ENCODE assay signal across 8 mouse cellular contexts in genomic region chr1:42694290-42694664, GRCm38 (mm10). TPM values are rescaled to one million over a fixed set of nuclear protein-coding genes. Genes with fewer than 3 reads are reported as not detected.
DNase-seq lines count a peak whose midpoint lies in the region; TF ChIP-seq lines count a peak whose summit lies in the region.

No protein-coding gene starts in this region.

- TF ChIP-seq CTCF in embryonic fibroblast, embryonic 13.5 days (IDR thresholded peaks at IDR 0.05; ENCODE audit: borderline replicate concordance, insufficient read depth, low read length): no peak

- no peaks in the 10 kb centered on the region for H3K4me1 ChIP-seq in embryonic fibroblast, embryonic 13.5 days (ENCODE audit: control insufficient read depth, insufficient read depth, low read length)
- H3K4me1 ChIP-seq in midbrain, embryonic 10.5 days: peaks cover 18% of the 10 kb centered on the region

- H3K27ac ChIP-seq in embryonic fibroblast, embryonic 13.5 days (ENCODE audit: insufficient read depth, low read length): no peak overlapping the region; the same call in 1 of the 2 replicates
- peak overlapping the region; percentile 99 for H3K27ac ChIP-seq in midbrain, embryonic 10.5 days (replicated peaks)

- TF ChIP-seq POLR2A in embryonic fibroblast, embryonic 13.5 days (IDR thresholded peaks at IDR 0.05; ENCODE audit: low read depth, low read length): no peak

- peak; percentile 62 to 68 for DNase-seq in left cerebral cortex, postnatal 14 days (ENCODE audit: low spot score in 2 of 2)
- DNase-seq in left cerebral cortex, adult 11 months (ENCODE audit: low spot score): no peak
- DNase-seq in kidney, adult 9 months: peak; percentile 67
- DNase-seq in midbrain, embryonic 10.5 days (ENCODE audit: low spot score): peak; percentile 80
- no peak for DNase-seq in spleen, postnatal 14 days (ENCODE audit: low spot score in 2 of 2)
- DNase-seq in natural killer cell, adult 2 months (ENCODE audit: low spot score in 2 of 2): no peak
- no peak for DNase-seq in Muller cell, postnatal 12 days (ENCODE audit: inconsistent ontology term)

- no peaks in the 10 kb centered on the region for H3K9me3 ChIP-seq in midbrain, embryonic 10.5 days (replicated peaks)

- peaks cover 50% of the 10 kb centered on the region; the same call in 1 of the 2 replicates for H3K27me3 ChIP-seq in midbrain, embryonic 10.5 days (ENCODE audit: low read depth, poor library complexity, severe bottlenecking)

- 1% methylated on average over 23 of the region's 26 CpGs for WGBS in midbrain, embryonic 10.5 days

- peaks cover 25% of the 10 kb centered on the region for H3K36me3 ChIP-seq in midbrain, embryonic 10.5 days

- intact Hi-C loops in left cerebral cortex, postnatal 14 days (cut with DNase I): loop anchor here (5.0 to 10.0 kb wide), 7 partner anchors 797 to 1659 kb away; no protein-coding TSS in a partner anchor

- H3K4me3 ChIP-seq in embryonic fibroblast, embryonic 13.5 days (ENCODE audit: insufficient read depth, low read length): peak overlapping the region; percentile 46
- peak overlapping the region; percentile 99 for H3K4me3 ChIP-seq in midbrain, embryonic 10.5 days

RNA-seq across cellular contexts. Expression of gene Pou3f3, which starts 1.3 kb away (rescaled TPM):
- total RNA-seq in left cerebral cortex, postnatal 14 days (2021): 10 to 100 TPM; 58.7 to 61.9 TPM
- 1.6 and 7.5 TPM in 2 replicates for polyA plus RNA-seq in embryonic fibroblast, embryonic 13.5 days (2011; ENCODE audit: insufficient read length, low read depth, missing spikeins)
- polyA plus RNA-seq in midbrain, embryonic 10.5 days (2016; fragmentation: Nextera tagmentation; extraction: Ambion mirVana): 18.2 and 22.2 TPM in 2 replicates

Comparison
In these comparisons a context has a peak if more than half of its experiments do, and no peak if none do; other contexts are left out.
1. DNase-seq: peak in left cerebral cortex, postnatal 14 days (2 of 2), kidney, adult 9 months (single experiment) and midbrain, embryonic 10.5 days (single experiment); none in left cerebral cortex, adult 11 months (single experiment), spleen, postnatal 14 days (0 of 2), natural killer cell, adult 2 months (0 of 2) and Muller cell, postnatal 12 days (single experiment).